Mouse (Mus musculus) ES-E14 (cell line): ENCODE results near the gene Pnn. TPM values are rescaled to one million over a fixed set of nuclear protein-coding genes. Genes with fewer than 3 reads are reported as not detected.
A peak's percentile ranks its signal among the peaks of the same experiment; 100 is the strongest.

Experiments
- DNase-seq: peaks from one replicate; pipeline ENCODE4 v3.0.0-alpha.2; 2013; ENCODE audit warnings: low read depth, low spot score
- H3K27ac ChIP-seq: 2 replicates; pipeline ENCODE4 v1.5.1; 2012; ENCODE audit warnings: low read depth, mild to moderate bottlenecking, low read length, moderate library complexity, mixed read lengths; ENCODE audit not compliant: poor library complexity, insufficient read depth, severe bottlenecking
- H3K36me3 ChIP-seq: 2 replicates; pipeline ENCODE4 v1.6.1; 2012; ENCODE audit warnings: mild to moderate bottlenecking, low read length, moderate library complexity, mixed read lengths; ENCODE audit not compliant: control insufficient read depth, poor library complexity, insufficient read depth, severe bottlenecking
- H3K4me1 ChIP-seq, 2 experiments: fragments of 150-350 bp in 1 of 2; sonication (generic) in 1 of 2; 2 replicates each; pipeline ENCODE4 v1.6.1; 2012; ENCODE audit warnings: low read length in 2 of 2, mild to moderate bottlenecking in 1 of 2, mixed read lengths in 1 of 2; ENCODE audit not compliant: control insufficient read depth in 2 of 2, insufficient read depth in 2 of 2, poor library complexity in 1 of 2
- H3K4me3 ChIP-seq, 2 experiments: fragments of 150-350 bp in 1 of 2; sonication (generic) in 1 of 2; 2 replicates each; pipeline ENCODE4 v1.5.1; 2012; ENCODE audit warnings: low read length in 2 of 2, low read depth in 1 of 2, mild to moderate bottlenecking in 1 of 2, mixed read lengths in 1 of 2; ENCODE audit not compliant: insufficient read depth in 1 of 2, poor library complexity in 1 of 2, severe bottlenecking in 1 of 2
- H3K9ac ChIP-seq: 2 replicates; pipeline ENCODE4 v1.6.1; 2012; ENCODE audit warnings: low read depth, mild to moderate bottlenecking, low read length, mixed read lengths; ENCODE audit not compliant: poor library complexity, insufficient read depth, severe bottlenecking
- H3K9me3 ChIP-seq: fragments of 150-350 bp; sonication (generic); 2 replicates; pipeline ENCODE4 v1.6.1; 2012; ENCODE audit warnings: low read depth, mild to moderate bottlenecking, low read length; ENCODE audit not compliant: control insufficient read depth, insufficient read depth
- CHD2 ChIP-seq: IDR thresholded peaks from 2 replicates; pipeline ENCODE4 v1.6.1; 2014; ENCODE audit warnings: mild to moderate bottlenecking, low read depth, low read length, inconsistent platforms
- HCFC1 ChIP-seq: IDR thresholded peaks from 2 replicates; pipeline ENCODE4 v1.6.1; 2012; ENCODE audit warnings: low read length, inconsistent platforms, borderline replicate concordance; ENCODE audit not compliant: insufficient read depth
- MAFK ChIP-seq: IDR thresholded peaks from 2 replicates; pipeline ENCODE4 v1.6.1; 2014; ENCODE audit warnings: mild to moderate bottlenecking, low read depth, low read length, inconsistent platforms; ENCODE audit not compliant: insufficient read depth
- ZC3H11A ChIP-seq: IDR thresholded peaks from 2 replicates; pipeline ENCODE4 v1.6.1; 2012; ENCODE audit warnings: low read depth, mild to moderate bottlenecking, inconsistent platforms, low read length, borderline replicate concordance
- ZNF384 ChIP-seq: IDR thresholded peaks from 2 replicates; pipeline ENCODE4 v1.6.1; 2012; ENCODE audit warnings: low read depth, low read length, inconsistent platforms
- in situ Hi-C, 2 experiments: fragments of 600-800 bp; cut with MboI; formaldehyde crosslinking; loops; one replicate each; pipeline ENCODE4 v1.15.1; 2025; ENCODE audit warnings: low sequenced_read_pairs in 2 of 2, inconsistent platforms in 1 of 2; ENCODE audit not compliant: unreplicated experiment in 2 of 2
- total RNA-seq: library from RNA; depleted of rRNA; stranded (reverse); fragments of 300-350 nt; gene quantifications from 2 replicates; pipeline ENCODE4 v1.2.3, GENCODE M21; 2012

Gene Pnn
- total RNA-seq, 1 experiment, result 54.1 TPM

DNA sequence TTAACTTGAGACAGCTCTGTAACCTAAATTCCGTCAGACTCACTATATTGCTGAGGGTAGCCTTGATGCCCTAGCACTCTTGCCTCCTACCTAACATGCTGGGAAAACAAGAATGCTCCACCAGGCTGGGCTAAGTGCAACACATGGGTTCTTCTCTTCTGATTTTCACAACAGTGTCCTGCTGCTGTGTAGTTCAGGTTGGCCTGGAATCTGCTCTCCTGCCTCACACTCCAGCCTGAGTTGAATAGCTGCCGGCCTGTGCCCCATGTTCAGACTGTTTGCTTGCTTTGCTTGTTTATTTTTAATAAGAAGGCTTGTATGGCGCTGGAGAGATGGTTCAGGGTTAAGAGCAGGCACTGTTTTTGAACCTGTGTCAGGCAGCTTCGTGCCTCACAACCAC is 13.8 kb downstream of the Pnn start:
- no peak overlapping the region for H3K9ac ChIP-seq
- H3K4me3 ChIP-seq, result peak overlapping the region in 1 of 2 experiments; percentile 5; a peak in 1 of 4 replicates
- no peaks in the 10 kb centered on the region for H3K36me3 ChIP-seq
- H3K9me3 ChIP-seq, result no peaks in the 10 kb centered on the region
- no peak overlapping the region for H3K27ac ChIP-seq
- DNase-seq, result no peak
- TF ChIP-seq ZC3H11A (no peak), CHD2 (no peak), ZNF384 (no peak), MAFK (no peak), HCFC1 (no peak)
- in situ Hi-C loops, result no loop called here
- peaks cover 0 to 2% of the 10 kb centered on the region in 2 experiments; a peak in 1 of 4 replicates for H3K4me1 ChIP-seq

DNA sequence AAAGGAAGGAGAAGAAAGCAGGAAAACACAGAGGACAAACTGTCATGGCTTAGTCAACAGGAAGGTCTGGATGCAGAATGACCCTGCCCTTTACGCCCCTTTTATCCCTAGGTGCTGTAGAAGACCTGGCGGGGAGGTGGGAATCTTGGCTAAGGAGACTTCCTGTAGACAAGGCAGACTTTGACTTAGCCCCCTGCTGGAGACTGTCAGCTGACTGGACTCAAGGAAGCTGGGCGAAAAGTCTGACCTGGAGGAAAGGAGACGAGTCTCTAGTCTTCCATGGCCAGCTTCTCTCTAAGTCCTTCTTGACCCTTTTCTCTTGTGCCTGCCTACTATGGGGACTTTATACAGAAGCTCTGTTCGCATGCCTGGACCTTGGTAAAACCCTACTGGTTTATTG is 17.8 kb downstream of the Pnn start:
- Histone ChIP-seq H3K9me3 (no peaks in the 10 kb centered on the region), H3K36me3 (no peaks in the 10 kb centered on the region), H3K27ac (no peak overlapping the region), H3K4me3 (no peak overlapping the region), H3K9ac (no peak overlapping the region), H3K4me1 (peaks cover 0 to 2% of the 10 kb centered on the region in 2 experiments; a peak in 1 of 4 replicates)
- in situ Hi-C loops, result no loop called here
- TF ChIP-seq ZC3H11A (no peak), HCFC1 (no peak), CHD2 (no peak), ZNF384 (no peak), MAFK (no peak)
- no peak for DNase-seq

DNA sequence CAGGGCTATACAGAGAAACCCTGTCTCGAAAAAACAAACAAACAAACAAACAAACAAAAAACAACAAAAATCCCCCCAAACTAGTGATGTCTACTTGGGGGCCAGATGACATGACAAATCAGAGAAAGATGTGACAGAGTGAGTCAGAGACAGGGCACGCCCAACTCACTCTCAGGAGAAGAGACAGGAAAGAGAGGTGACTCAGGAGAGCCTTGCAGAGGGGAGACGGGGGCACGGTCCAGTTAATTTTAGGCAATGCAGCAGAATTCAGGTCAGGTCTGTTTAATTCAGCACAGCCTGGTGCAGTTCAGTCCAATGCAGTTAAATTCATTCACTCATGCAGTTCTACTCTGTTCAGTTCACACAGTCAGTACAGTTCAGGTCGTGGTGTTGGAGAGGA is 19.5 kb downstream of the Pnn start:
- H3K9me3 ChIP-seq, result no peaks in the 10 kb centered on the region
- H3K4me1 ChIP-seq, result no peaks in the 10 kb centered on the region
- TF ChIP-seq ZNF384 (no peak), HCFC1 (no peak), MAFK (no peak), CHD2 (no peak), ZC3H11A (no peak)
- H3K36me3 ChIP-seq, result no peaks in the 10 kb centered on the region
- in situ Hi-C loops, result no loop called here
- H3K9ac ChIP-seq, result no peak overlapping the region
- no peak overlapping the region for H3K4me3 ChIP-seq
- DNase-seq, result no peak
- no peak overlapping the region for H3K27ac ChIP-seq

DNA sequence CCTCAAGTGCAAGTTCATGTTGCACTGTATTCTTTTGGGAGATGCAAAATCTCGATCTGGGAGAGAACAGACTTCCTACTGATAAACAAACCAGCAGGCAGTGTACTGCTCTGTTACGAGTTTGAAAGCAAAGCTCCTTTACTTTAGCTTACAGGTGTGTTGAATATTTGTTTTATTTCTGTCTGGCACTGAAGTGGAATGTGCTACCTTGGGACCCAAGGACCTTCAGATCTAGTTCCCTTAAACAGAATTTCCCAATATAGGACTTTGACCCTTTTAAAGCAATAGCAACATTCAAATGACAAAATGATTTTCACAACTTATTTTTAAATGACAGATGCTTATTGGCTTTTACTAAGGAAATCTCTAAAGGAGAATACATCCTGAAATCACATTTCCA is 26.9 kb downstream of the Pnn start:
- Histone ChIP-seq H3K9me3 (no peaks in the 10 kb centered on the region), H3K9ac (no peak overlapping the region), H3K4me1 (peaks cover 0 to 2% of the 10 kb centered on the region in 2 experiments; a peak in 1 of 4 replicates), H3K4me3 (no peak overlapping the region), H3K27ac (no peak overlapping the region), H3K36me3 (no peaks in the 10 kb centered on the region)
- TF ChIP-seq MAFK (no peak), ZNF384 (no peak), ZC3H11A (no peak), HCFC1 (no peak), CHD2 (no peak)
- in situ Hi-C loops, result no loop called here
- DNase-seq, result no peak
